Mouse (Mus musculus): ENCODE data around the gene Cul4b. TPM values are rescaled to one million over a fixed set of nuclear protein-coding genes. Genes with fewer than 3 reads are reported as not detected.

Cul4b gene
- total RNA-seq, 2 experiments from 2014 or later = 32.2 to 34.7 TPM

Other genes with a start within 250 kb of the Cul4b start
- 10 to 100 TPM; 69.8 to 70.9 TPM for gene Lamp2, start 119.7 kb downstream of the Cul4b start, total RNA-seq (2021)
- gene Mcts1, start 24.4 kb upstream of the Cul4b start, total RNA-seq (2021) = 10 to 100 TPM; 92.2 to 93.4 TPM
- gene C1galt1c1, start 58.9 kb upstream of the Cul4b start, total RNA-seq (2021) = 10 to 100 TPM; 22.7 to 25.6 TPM
- not detected for gene 6030498E09Rik, start 196.5 kb upstream of the Cul4b start, total RNA-seq (2021)

Data from layer of hippocampus, postnatal 25 days (tissue).